Mouse (Mus musculus) right cerebral cortex, postnatal 25 days (tissue): ENCODE results near the gene Minpp1.
A peak's percentile ranks its signal among the peaks of the same experiment; 100 is the strongest.

Experiments
- DNase-seq: peaks from one replicate; pipeline ENCODE4 v3.0.0; 2022

Minpp1 gene

GRCm38 (mm10) chr19:32528723-32529122, 43.2 kb downstream of the Minpp1 start:
- no peak for DNase-seq

DNA sequence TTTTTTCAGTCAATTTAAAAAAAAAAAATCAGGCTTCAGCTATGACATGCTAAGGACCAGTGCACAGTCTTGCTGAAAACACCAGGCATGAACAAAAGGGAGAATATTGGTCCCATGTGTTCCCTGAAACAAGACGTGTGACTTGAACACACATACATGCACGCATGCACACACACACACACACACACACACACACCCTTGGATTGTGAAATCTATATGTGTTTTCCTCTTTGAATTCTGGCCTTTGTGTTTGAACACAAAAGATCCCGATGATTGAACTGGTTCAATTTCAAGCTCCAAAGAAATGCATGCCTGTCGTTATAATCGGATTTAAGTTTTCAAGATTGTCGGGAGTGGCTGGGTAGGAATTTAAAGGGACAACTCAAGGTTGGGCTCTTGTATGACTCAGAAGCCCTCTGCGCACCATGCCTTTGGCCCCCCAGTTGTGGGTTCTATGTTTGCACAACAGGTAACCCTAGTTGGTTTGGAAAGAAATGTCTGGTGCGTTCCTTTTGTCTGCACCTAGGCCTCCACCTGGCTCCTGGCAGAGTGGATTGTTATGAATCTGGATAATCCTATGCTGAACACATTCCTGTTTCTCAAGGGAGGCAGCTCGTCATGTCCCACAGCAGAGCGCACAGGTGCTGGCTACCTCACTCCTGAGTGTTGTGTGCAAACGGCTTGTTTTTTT, 43.8 kb downstream of the Minpp1 start:
- DNase-seq, result no peak

- DNase-seq, result peak; percentile 38
Measured at GRCm38 (mm10) chr19:32530296-32530695, 44.7 kb downstream of the Minpp1 start.

DNA sequence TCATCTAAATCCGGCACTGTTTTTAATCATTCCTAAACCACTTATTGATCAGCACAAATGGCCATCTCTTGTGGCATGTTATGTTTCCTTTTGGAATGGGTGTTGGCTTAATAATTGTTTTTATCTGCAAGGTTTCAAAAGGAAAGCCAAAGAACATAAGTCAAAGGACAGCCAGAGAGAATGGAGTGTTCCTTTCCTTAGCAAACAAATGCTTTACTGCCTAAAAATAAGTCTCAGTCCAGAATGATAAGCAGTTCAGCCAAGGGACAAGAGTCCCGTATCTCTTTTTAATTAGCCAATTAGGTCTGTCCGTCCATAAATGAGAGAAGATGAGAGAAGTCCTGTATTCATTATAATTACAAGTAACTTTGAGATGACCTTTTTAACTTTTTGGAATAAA, 46.8 kb downstream of the Minpp1 start:
- DNase-seq, result no peak

- no peak for DNase-seq
Measured at GRCm38 (mm10) chr19:32532737-32533505, 47.4 kb downstream of the Minpp1 start.

DNA sequence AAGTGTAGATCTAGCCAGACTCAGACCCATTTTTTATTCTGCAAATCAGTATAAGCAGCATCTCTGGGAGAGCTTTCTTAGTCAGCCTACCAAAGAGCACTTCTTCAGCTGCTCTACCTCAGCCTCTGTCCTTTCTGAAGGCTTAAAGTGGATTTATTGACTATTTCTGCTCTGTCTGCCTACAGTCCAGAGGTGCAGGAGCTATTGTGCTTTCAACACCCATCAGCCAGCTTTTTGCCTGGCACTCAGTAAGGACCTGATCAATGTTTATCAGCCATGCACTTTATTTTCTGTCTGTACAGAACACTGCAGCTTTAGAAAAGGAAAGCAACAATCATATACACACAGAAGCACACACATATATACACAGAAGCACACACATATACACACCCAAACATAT, 49.3 kb downstream of the Minpp1 start:
- no peak for DNase-seq

DNA sequence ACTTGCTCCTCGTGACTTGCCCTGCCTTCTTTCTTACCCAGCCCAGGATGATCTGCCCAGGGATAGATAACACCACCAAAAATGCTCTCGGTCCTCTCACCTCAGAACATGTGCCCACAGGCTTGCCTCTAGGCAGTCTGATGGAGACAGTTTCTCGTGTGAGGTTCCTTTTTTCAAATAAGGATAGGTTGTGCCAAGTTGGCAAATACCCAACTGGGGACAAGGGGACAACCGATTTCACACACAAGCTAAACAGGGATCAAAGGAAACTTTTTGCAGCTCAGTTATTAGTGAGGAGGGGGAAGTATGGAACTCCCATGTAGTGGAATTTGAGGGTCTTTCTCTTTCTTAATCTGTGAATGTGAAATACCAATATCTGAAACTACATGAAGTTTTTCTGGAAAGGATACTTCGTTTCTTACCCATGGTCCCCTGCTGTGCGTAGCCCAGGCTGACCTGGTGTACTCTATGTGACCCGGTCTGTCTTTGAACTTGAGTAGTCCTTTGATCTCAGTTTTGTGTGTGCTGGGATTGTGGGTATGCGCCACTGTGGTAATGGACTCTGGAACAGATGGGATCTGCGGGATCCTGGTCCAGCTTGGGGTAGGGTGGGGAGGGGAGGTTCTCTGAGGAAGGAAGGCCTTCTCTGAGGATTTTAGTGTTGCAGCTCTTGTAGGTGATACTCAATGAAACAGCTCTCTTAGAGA, 57.4 kb downstream of the Minpp1 start:
- no peak for DNase-seq

- no peak for DNase-seq
Measured at GRCm38 (mm10) chr19:32547396-32547795, 61.8 kb downstream of the Minpp1 start.

- DNase-seq, result no peak
Measured at GRCm38 (mm10) chr19:32548202-32548601, 62.6 kb downstream of the Minpp1 start.

DNA sequence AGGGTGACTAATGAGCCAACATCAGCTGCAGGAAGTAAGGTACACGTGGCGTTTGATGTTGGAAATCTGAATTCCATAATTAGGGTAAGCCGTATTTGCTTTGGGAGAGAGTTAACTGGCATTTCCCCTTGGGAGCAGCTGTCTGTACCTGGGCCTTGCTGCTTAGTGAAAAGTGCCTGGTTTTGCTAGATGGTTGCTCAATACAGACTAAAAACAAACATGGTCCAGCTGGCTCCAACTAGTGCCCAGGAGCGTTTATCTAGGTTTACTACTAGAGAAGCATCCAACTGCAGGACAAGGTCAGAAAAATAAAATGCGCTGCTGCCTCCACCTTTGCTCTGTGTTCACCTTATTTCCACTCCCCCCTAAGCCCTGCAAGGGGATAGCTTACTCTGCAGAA, 64.9 kb downstream of the Minpp1 start:
- DNase-seq, result no peak

DNA sequence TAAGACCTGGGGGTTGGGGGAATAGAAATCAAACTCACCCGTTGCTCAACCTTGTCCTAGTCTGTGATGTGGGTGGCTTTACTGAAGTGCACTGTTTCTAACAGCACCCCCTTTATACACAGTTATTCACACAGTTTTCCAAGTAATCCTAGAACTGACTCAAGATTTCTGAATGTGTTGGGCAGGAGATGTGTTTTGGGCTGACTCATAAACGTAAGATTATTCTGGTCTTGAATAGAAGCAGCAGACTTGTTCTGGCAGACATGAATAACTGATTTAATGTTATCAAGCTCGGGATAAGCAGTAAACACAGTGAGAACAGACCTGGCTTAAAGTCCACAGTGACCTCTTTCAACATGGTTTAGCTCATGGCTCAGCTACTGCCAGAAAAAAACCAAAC, 65.9 kb downstream of the Minpp1 start:
- no peak for DNase-seq

- no peak for DNase-seq
Measured at GRCm38 (mm10) chr19:32552106-32552505, 66.5 kb downstream of the Minpp1 start.

GRCm38 (mm10) chr19:32553310-32553709, 67.7 kb downstream of the Minpp1 start:
- DNase-seq, result no peak

DNA sequence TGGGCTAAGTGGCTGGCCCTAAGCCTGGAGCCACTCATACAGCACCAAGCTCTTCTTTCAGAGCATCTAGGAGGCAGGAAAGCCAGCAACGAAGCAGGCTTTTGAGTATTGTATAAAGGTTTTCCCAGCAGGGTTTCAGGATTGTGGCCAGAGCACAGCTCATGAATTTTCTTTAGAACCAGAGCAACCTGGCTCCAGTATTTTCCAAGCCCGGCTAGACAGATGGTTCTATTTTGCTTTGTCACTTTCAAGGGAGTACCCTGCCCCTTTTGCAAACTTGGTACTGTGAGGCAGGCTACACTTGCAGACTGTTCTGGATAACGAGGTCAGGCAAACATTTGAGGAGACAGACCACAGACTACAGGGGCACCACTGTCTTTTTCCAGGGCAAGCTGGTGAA, 69.7 kb downstream of the Minpp1 start:
- DNase-seq, result no peak
